Mouse (Mus musculus): ENCODE data around the gene Uvrag.

Uvrag gene

DNA sequence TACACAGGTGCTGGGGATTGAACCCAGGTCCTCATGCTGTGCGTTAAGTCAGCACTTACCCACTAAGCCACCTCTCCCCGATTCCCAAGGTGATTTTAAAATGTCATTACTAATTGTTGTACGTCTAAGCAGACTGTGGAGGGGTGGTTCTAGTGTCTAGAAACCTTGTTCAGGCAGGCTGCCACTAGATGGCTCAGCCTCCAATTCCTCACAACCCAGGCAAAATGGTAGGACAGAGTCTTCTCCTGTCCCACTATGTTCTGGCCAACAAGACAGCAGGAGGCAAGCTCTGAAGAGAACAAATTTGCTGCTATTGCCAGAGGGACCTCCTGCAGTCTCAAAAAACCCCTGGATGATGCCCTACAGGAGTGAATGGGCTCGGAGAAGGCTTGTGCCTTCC lies 259.1 kb downstream of the Uvrag start:
- DNase-seq (ENCODE audit: low read depth): no peak

GRCm38 (mm10) chr7:98879176-98879575 lies 261.8 kb downstream of the Uvrag start:
- no peak for DNase-seq (ENCODE audit: low read depth)

- no peak for DNase-seq (ENCODE audit: low read depth)
Observed at GRCm38 (mm10) chr7:98876119-98876518, 264.8 kb downstream of the Uvrag start.

- no peak for DNase-seq (ENCODE audit: low read depth)
Observed at GRCm38 (mm10) chr7:98875390-98875990, 265.5 kb downstream of the Uvrag start.

- DNase-seq (ENCODE audit: low read depth): no peak
Observed at GRCm38 (mm10) chr7:98874411-98874951, 266.5 kb downstream of the Uvrag start.

GRCm38 (mm10) chr7:98873316-98873715 lies 267.6 kb downstream of the Uvrag start:
- DNase-seq (ENCODE audit: low read depth): no peak

GRCm38 (mm10) chr7:98871882-98872281 lies 269.1 kb downstream of the Uvrag start:
- DNase-seq (ENCODE audit: low read depth): no peak

DNA sequence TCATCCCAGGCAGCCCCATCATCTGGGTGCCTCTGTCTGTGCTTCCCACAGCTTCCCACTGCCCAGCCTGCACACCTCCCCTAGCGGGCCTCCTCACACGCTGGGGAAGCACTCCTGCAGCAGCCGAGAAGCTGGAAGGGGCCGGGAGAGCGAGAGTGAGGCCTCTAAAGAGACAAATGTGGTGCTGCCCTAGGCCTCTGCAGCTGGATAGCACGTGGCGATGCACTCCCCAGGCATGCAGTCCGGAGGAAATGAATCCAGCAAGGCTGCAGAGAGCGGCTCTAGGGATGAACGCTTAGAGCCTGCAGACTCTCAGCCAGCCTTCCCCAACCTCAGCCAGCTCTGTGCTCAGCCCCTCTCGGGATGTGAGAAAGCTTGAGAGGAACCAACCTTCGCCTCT lies 270.1 kb downstream of the Uvrag start:
- DNase-seq (ENCODE audit: low read depth): no peak

- no peak for DNase-seq (ENCODE audit: low read depth)
Observed at GRCm38 (mm10) chr7:98869070-98869469, 271.9 kb downstream of the Uvrag start.

GRCm38 (mm10) chr7:98867794-98868150 lies 273.2 kb downstream of the Uvrag start:
- no peak for DNase-seq (ENCODE audit: low read depth)

- DNase-seq (ENCODE audit: low read depth): no peak
Observed at GRCm38 (mm10) chr7:98867053-98867793, 273.7 kb downstream of the Uvrag start.

GRCm38 (mm10) chr7:98863969-98864718 lies 276.8 kb downstream of the Uvrag start:
- no peak for DNase-seq (ENCODE audit: low read depth)

- no peak for DNase-seq (ENCODE audit: low read depth)
Observed at GRCm38 (mm10) chr7:98862994-98863393, 277.9 kb downstream of the Uvrag start.

- DNase-seq (ENCODE audit: low read depth): no peak
Observed at GRCm38 (mm10) chr7:98861002-98861401, 279.9 kb downstream of the Uvrag start.

- no peak for DNase-seq (ENCODE audit: low read depth)
Observed at GRCm38 (mm10) chr7:98857094-98857493, 283.8 kb downstream of the Uvrag start.

GRCm38 (mm10) chr7:98856128-98856527 lies 284.8 kb downstream of the Uvrag start:
- no peak for DNase-seq (ENCODE audit: low read depth)

DNA sequence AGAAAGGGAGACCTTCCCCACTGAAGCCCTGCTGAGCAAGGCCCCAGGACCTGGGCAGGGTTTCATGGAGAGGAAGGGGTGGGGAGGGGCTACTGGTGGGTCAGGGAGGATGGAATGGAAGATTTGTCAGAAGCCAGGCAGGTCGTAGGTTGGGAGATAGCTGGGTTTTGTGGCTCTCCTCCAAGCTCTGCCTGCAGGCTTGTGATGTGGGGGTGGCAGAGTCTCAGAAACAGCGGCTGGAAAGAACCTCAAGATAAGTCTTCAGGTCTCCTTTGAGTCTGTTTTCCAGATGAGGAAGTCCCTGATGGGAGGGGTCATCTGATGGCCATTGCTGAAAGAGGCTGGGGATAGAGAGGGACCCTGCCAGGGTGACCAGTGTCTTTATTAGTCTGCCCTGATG lies 285.6 kb downstream of the Uvrag start:
- no peak for DNase-seq (ENCODE audit: low read depth)

DNA sequence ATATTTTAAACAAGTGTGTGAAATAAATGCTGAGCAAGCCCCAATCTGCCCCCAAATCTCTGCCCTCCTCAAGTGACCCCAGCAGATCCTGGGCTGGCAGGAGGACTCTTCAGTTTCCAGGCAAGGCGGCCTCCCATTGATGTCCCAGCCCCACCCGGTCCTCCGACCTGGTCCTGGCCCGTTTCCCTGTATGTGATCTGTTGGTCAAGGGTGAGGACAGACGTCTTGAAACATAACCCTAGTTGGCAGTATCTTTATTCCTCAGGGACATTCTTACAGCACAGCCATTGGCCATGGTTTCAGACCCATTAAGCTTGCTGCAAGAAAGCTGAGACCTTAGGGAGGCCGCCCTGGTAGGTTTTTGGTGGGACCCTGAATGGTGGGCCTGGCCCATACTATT lies 287.1 kb downstream of the Uvrag start:
- DNase-seq (ENCODE audit: low read depth): no peak

DNA sequence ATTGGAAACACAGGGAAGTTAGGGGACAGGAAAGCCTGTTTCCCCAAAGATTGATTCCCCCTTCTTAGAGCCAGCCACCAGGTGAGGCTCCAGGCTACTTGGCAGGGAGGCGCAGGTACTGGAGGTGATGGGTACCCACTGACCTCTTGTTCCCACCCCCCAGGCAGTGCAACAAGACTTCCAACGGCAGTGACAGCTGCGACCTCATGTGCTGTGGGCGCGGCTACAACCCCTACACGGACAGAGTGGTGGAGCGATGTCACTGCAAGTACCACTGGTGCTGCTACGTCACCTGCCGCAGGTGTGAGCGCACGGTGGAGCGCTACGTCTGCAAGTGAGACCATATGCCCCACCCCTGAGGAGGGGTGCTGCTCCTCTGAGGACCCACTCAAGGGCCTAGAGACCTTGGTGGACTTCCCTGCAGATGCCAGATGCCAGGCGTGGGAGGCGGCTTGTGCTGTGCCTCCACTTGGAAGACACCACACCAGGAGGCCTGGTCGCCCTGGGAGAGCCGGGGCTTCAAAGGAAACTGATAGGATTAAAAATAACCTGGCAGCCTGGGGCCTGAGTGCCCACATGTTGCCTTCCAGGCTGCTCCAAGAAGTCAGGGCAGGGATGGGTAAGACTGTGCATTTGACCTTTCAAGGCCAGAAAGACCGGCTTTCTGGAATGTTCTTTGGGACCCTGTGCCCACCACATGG lies 287.8 kb downstream of the Uvrag start:
- DNase-seq (ENCODE audit: low read depth): no peak

DNA sequence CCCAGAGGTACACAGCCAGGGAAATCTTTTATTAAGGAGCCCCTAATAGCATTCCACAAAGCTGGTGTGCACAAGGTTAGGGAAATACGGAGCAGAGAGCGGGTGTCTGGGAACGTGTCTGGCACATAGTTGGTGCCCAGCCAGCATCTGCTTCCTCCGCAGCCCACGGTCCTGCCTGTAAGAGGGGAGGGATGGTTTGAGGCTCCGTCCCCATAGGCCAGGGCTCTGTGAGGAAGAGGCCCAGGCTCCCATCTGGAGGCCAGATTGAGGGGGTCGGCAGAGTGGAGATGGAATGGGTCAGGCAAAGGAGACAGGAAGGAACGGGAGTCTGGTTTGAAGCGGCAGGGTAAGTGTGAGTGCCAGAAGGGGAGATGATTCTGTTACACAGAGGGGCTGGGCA lies 289.7 kb downstream of the Uvrag start:
- DNase-seq (ENCODE audit: low read depth): no peak

- DNase-seq (ENCODE audit: low read depth): no peak
Observed at GRCm38 (mm10) chr7:98850388-98850787, 290.6 kb downstream of the Uvrag start.

- DNase-seq (ENCODE audit: low read depth): no peak
Observed at GRCm38 (mm10) chr7:98848899-98849640, 291.9 kb downstream of the Uvrag start.

Measured in c-Kit-positive CD71-positive TER-119-negative erythroid progenitor cells, embryonic 14.5 days (primary cell).